Mouse (Mus musculus): Measurements from ENCODE around the gene Adam10. TPM values are rescaled to one million over a fixed set of nuclear protein-coding genes. Genes with fewer than 3 reads are reported as not detected.
A peak's percentile ranks its signal among the peaks of the same experiment; 100 is the strongest.

Gene Adam10
- total and polyA plus RNA-seq, 2 experiments from 2014 or later: 16.9 to 40.1 TPM

DNA sequence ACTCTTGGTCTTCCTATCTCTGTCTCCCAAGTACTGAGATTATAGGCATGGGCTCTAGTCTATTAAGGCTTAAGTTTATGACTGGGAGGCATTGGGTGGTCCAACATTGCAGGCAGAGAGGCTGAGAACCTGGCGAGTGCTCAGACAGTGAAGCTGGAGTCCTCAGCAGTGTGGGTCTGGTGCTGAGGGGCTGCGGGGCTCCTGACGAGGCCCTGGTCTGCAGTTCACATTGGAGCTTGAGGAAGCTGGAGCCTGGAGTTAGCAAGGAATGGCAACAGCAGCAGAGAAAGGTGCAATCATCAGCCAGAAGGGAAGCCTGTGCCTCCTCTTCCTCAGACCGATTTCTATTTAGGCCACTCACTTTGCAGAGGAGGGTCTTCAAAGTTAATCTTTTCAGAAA, 13.9 kb upstream of the Adam10 start:
- H3K27ac ChIP-seq: no peak overlapping the region
- 83% methylated on average over 4 of the region's 4 CpGs for WGBS
- no peak for DNase-seq (ENCODE audit: low spot score)

DNA sequence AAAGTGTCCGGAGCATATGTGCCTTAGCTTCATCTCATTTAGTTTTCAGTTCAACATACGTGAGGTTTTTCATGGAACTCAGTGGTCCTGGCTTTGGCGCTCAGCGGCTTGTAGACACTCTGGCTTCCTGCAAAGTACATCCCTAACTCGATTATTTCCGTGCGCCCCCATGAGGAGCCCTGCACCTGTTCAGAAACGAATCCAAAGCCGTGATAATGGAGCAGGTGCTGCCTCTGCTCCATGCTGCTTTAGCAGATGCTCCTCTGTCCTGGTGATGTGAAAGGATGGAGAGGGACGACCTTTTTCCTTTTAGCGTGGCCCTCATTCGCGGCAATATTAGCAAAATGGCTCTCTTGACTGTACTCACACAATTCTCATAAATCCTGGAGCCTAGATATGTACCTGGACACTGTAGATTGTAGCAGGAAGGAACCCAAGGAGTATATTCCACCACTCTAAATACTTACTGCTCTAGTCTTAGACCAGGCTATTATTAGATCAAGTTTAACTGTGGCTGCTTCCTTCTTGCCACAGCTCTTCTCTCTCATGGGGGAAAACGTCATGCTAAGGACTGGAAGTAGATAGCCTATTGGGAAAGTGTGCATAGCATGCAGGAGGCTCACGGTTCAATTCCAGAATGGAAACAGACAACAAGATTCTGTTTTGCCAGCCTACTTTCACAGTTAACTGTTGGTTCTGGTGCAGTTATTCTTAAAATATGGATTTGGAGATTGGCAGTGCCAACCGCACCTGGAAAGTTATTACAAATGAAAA, 13.2 kb upstream of the Adam10 start:
- peak; percentile 61; the same call in 1 of the 2 replicates for ATAC-seq

More for the DNA sequence above, 13.9 kb upstream of the Adam10 start:
- no peaks in the 10 kb centered on the region for H3K36me3 ChIP-seq (ENCODE audit: insufficient read depth, low read length)
- no peak for TF ChIP-seq CTCF (IDR thresholded peaks at IDR 0.05; ENCODE audit: low read depth)
- no peak for ATAC-seq
- H3K4me1 ChIP-seq (ENCODE audit: insufficient read depth, low read length): no peaks in the 10 kb centered on the region
- no peaks in the 10 kb centered on the region for H3K9me3 ChIP-seq (ENCODE audit: low read length)
- no peak overlapping the region for H3K4me2 ChIP-seq (ENCODE audit: low read depth, low read length)
- no peaks in the 10 kb centered on the region for H3K27me3 ChIP-seq (ENCODE audit: insufficient read depth, low read length)
- H3K4me3 ChIP-seq (ENCODE audit: low read length): no peak overlapping the region
- H3K9ac ChIP-seq (replicated peaks; ENCODE audit: low read length): no peak overlapping the region

DNA sequence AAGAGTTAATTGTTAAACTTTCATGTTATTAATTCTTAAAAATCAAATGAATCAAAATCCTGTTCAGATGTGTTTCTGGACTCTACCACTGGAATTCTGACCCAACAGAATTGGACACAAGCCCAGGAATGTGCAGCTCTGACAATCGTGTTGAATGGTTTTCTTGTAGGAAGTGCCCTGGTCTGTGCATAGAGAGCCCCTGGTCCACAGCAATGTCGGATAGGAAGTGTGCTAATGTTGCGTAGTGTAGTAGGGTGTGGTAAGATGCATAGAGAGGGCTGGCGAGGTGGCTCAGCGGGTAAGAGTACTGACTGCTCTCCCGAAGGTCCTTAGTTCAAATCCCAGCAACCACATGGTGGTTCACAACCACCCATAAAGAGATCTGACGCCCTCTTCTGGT, 12.0 kb upstream of the Adam10 start:
- no peak overlapping the region for H3K4me2 ChIP-seq (ENCODE audit: low read depth, low read length)
- no peaks in the 10 kb centered on the region for H3K36me3 ChIP-seq (ENCODE audit: insufficient read depth, low read length)
- WGBS: 70% methylated on average over 7 of the region's 7 CpGs
- no peak for TF ChIP-seq CTCF (IDR thresholded peaks at IDR 0.05; ENCODE audit: low read depth)
- ATAC-seq: no peak
- H3K4me1 ChIP-seq (ENCODE audit: insufficient read depth, low read length): no peaks in the 10 kb centered on the region
- H3K27me3 ChIP-seq (ENCODE audit: insufficient read depth, low read length): no peaks in the 10 kb centered on the region
- no peak for DNase-seq (ENCODE audit: low spot score)
- no peaks in the 10 kb centered on the region for H3K9me3 ChIP-seq (ENCODE audit: low read length)
- no peak overlapping the region for H3K9ac ChIP-seq (replicated peaks; ENCODE audit: low read length)
- no peak overlapping the region for H3K27ac ChIP-seq
- H3K4me3 ChIP-seq (ENCODE audit: low read length): no peak overlapping the region

More for the DNA sequence above, 13.2 kb upstream of the Adam10 start:
- Histone ChIP-seq H3K4me3 (ENCODE audit: low read length) (no peak overlapping the region), H3K36me3 (ENCODE audit: insufficient read depth, low read length) (no peaks in the 10 kb centered on the region), H3K4me1 (ENCODE audit: insufficient read depth, low read length) (no peaks in the 10 kb centered on the region), H3K4me2 (ENCODE audit: low read depth, low read length) (no peak overlapping the region), H3K27ac (no peak overlapping the region; the same call in 1 of the 2 replicates), H3K27me3 (ENCODE audit: insufficient read depth, low read length) (no peaks in the 10 kb centered on the region), H3K9me3 (ENCODE audit: low read length) (no peaks in the 10 kb centered on the region), H3K9ac (replicated peaks; ENCODE audit: low read length) (no peak overlapping the region)
- DNase-seq (ENCODE audit: low spot score): peak; percentile 66
- WGBS: 54% methylated on average over 16 of the region's 16 CpGs
- no peak; the same call in 1 of the 2 replicates for TF ChIP-seq CTCF (IDR thresholded peaks at IDR 0.05; ENCODE audit: low read depth)

DNA sequence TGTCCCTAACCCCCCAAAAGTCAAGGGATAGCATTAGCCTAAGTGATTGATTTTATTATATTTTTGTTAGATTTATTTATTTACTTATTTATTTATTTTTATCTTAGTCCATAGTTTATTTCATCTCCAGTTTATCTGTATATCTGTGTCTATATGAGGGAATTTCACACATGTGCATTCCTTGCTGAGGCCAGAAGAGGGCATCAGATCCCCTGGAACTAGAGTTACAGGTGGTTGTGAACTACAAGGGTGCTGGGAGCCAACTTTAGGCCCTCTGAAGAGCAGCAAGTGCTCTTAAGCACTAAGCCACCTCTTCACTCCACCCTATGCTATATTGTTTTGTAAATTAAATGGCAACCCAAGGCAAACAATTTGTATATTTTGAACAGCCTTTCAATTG, 10.7 kb upstream of the Adam10 start:
- ATAC-seq: no peak
- no peaks in the 10 kb centered on the region for H3K27me3 ChIP-seq (ENCODE audit: insufficient read depth, low read length)
- no peaks in the 10 kb centered on the region for H3K9me3 ChIP-seq (ENCODE audit: low read length)
- H3K4me3 ChIP-seq (ENCODE audit: low read length): no peak overlapping the region
- no peak overlapping the region for H3K27ac ChIP-seq
- no peak overlapping the region for H3K4me2 ChIP-seq (ENCODE audit: low read depth, low read length)
- no peak for DNase-seq (ENCODE audit: low spot score)
- no peak overlapping the region for H3K9ac ChIP-seq (replicated peaks; ENCODE audit: low read length)
- TF ChIP-seq CTCF (IDR thresholded peaks at IDR 0.05; ENCODE audit: low read depth): peak; percentile 50
- H3K4me1 ChIP-seq (ENCODE audit: insufficient read depth, low read length): no peaks in the 10 kb centered on the region
- no peaks in the 10 kb centered on the region for H3K36me3 ChIP-seq (ENCODE audit: insufficient read depth, low read length)

DNA sequence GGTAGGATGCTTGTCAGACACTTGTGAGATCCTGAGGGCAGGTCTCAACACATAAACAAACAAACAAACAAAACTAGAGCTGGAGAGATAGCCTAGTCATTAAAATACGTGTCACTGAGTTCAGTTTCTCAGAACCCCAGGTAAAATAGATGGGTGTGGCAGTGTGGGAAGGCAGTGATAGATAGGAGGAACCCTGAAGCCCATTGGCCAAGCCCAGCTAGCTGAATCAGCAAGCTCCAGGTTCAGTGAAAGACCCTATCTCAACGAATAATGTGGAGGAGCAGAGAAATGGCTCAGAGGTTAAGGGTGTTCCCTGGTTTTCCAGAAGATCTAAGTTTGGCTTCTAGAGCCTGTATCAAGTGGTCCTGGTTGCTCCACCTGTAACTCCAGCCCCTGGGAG, 9.6 kb upstream of the Adam10 start:
- H3K4me1 ChIP-seq (ENCODE audit: insufficient read depth, low read length): no peaks in the 10 kb centered on the region
- H3K4me2 ChIP-seq (ENCODE audit: low read depth, low read length): no peak overlapping the region
- no peak for TF ChIP-seq CTCF (IDR thresholded peaks at IDR 0.05; ENCODE audit: low read depth)
- H3K4me3 ChIP-seq (ENCODE audit: low read length): no peak overlapping the region
- no peak overlapping the region for H3K27ac ChIP-seq
- no peaks in the 10 kb centered on the region for H3K27me3 ChIP-seq (ENCODE audit: insufficient read depth, low read length)
- no peak for ATAC-seq
- H3K9me3 ChIP-seq (ENCODE audit: low read length): no peaks in the 10 kb centered on the region
- 82% methylated on average over 2 of the region's 2 CpGs for WGBS
- H3K36me3 ChIP-seq (ENCODE audit: insufficient read depth, low read length): no peaks in the 10 kb centered on the region
- no peak overlapping the region for H3K9ac ChIP-seq (replicated peaks; ENCODE audit: low read length)
- DNase-seq (ENCODE audit: low spot score): no peak

DNA sequence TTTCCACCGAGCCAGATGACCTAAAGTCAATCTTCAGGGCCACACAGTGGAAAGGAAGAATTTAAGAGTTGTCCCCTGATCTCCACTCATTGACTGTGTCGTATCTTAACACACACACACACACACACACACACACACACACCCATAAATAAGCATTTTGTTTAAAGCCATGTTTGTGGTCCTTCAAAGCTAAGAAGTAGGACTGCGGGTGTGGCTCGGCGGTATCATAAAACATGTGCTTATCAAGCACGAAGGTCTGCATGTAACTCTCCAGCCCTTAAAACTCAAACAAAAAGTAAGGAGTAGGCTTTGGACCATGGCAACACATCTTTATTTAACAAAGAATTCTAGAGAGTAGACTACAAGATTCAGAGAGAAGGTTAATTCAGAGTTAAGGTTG, 8.4 kb upstream of the Adam10 start:
- Histone ChIP-seq H3K4me1 (ENCODE audit: insufficient read depth, low read length) (no peaks in the 10 kb centered on the region), H3K9me3 (ENCODE audit: low read length) (no peaks in the 10 kb centered on the region), H3K27ac (no peak overlapping the region), H3K4me3 (ENCODE audit: low read length) (no peak overlapping the region), H3K27me3 (ENCODE audit: insufficient read depth, low read length) (no peaks in the 10 kb centered on the region), H3K36me3 (ENCODE audit: insufficient read depth, low read length) (no peaks in the 10 kb centered on the region), H3K9ac (replicated peaks; ENCODE audit: low read length) (no peak overlapping the region), H3K4me2 (ENCODE audit: low read depth, low read length) (no peak overlapping the region)
- TF ChIP-seq CTCF (IDR thresholded peaks at IDR 0.05; ENCODE audit: low read depth): no peak
- DNase-seq (ENCODE audit: low spot score) (no peak), ATAC-seq (no peak)
- 94% methylated on average over 6 of the region's 6 CpGs for WGBS

DNA sequence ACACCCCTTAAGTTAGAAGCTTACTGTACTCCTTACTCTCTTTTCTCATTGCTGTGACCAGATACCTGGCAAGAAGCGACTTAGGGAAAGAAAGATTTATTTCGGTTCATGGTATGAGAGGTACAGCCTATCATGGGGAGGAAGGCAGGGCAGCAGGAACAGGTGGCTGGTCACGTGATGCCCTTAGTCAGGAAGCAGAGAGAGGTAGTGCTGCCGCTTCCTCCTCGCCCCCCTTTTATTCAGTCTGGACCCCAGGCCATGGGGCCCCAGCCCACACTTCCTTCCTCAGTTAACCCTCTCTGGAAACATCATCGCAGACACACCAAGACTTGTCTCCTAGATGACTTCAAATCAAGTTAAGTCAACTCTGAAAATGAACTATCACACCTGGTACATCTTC, 7.5 kb upstream of the Adam10 start:
- TF ChIP-seq CTCF (IDR thresholded peaks at IDR 0.05; ENCODE audit: low read depth): no peak
- DNase-seq (ENCODE audit: low spot score) (no peak), ATAC-seq (no peak)
- no peak overlapping the region for H3K4me3 ChIP-seq (ENCODE audit: low read length)
- no peak overlapping the region for H3K9ac ChIP-seq (replicated peaks; ENCODE audit: low read length)
- no peaks in the 10 kb centered on the region for H3K27me3 ChIP-seq (ENCODE audit: insufficient read depth, low read length)
- WGBS: 82% methylated on average over 6 of the region's 6 CpGs
- no peaks in the 10 kb centered on the region for H3K36me3 ChIP-seq (ENCODE audit: insufficient read depth, low read length)
- H3K9me3 ChIP-seq (ENCODE audit: low read length): no peaks in the 10 kb centered on the region
- no peak overlapping the region for H3K27ac ChIP-seq
- no peak overlapping the region for H3K4me2 ChIP-seq (ENCODE audit: low read depth, low read length)
- H3K4me1 ChIP-seq (ENCODE audit: insufficient read depth, low read length): no peaks in the 10 kb centered on the region
